Mouse (Mus musculus) erythroblast, adult 5-6 weeks (primary cell): ENCODE measurements around the gene Scin. TPM values are rescaled to one million over a fixed set of nuclear protein-coding genes. Genes with fewer than 3 reads are reported as not detected.

Experiments
- ATAC-seq: replicated peaks from 2 replicates; pipeline ENCODE4 v1.8.0; 2016; ENCODE audit warnings: moderate number of reproducible peaks, mild to moderate bottlenecking, moderate TSS enrichment, inconsistent platforms; ENCODE audit not compliant: poor library complexity, low FRiP score, severe bottlenecking
- total RNA-seq, 2 experiments: library from RNA; stranded (forward) in 1 of 2; stranded (reverse) in 1 of 2; fragments of 150-400 nt in 1 of 2; fragments of 200-764, 138-1000 nt in 1 of 2; gene quantifications; 2 replicates each; pipeline versions ENCODE4 v1.2.3 to v1.2.4; 2015 to 2017; ENCODE audit warnings: low replicate concordance in 2 of 2

The Scin gene
- total RNA-seq, 2 experiments from 2014 or later = 0.94 to 2.3 TPM

DNA sequence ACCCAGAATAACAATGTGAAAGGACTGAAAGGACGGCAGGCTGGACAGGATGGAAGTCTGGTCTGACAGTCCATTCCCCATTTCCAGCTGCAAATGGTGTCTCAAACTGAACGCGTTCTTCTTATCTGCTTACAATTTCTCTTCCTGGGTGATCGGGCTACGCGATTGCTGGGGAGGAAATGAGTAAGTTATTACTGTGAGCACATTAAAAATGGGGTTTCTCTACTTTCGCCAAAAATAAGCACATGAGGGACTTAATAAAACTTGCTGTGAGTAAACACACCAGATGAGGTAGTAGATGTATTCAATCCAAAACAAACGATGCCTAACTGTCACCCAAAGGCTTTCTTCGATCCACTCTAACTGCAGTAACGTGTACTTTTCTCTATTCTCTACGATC is 97.4 kb downstream of the Scin start:
- 0 out of 2 replicates have a peak, but pooled peaks have one; percentile 22 for ATAC-seq

GRCm38 (mm10) chr12:40035506-40035905 is 98.5 kb downstream of the Scin start:
- ATAC-seq = no peak

- no peak; the same call in 1 of the 2 replicates for ATAC-seq
Measured at GRCm38 (mm10) chr12:40029201-40029600, 104.8 kb downstream of the Scin start.

GRCm38 (mm10) chr12:40027846-40028245 is 106.2 kb downstream of the Scin start:
- peak; percentile 44; the same call in 1 of the 2 replicates for ATAC-seq

- ATAC-seq = peak; percentile 89
Measured at GRCm38 (mm10) chr12:40027444-40027843, 106.6 kb downstream of the Scin start.

- ATAC-seq = no peak
Measured at GRCm38 (mm10) chr12:40023918-40024317, 110.1 kb downstream of the Scin start.

DNA sequence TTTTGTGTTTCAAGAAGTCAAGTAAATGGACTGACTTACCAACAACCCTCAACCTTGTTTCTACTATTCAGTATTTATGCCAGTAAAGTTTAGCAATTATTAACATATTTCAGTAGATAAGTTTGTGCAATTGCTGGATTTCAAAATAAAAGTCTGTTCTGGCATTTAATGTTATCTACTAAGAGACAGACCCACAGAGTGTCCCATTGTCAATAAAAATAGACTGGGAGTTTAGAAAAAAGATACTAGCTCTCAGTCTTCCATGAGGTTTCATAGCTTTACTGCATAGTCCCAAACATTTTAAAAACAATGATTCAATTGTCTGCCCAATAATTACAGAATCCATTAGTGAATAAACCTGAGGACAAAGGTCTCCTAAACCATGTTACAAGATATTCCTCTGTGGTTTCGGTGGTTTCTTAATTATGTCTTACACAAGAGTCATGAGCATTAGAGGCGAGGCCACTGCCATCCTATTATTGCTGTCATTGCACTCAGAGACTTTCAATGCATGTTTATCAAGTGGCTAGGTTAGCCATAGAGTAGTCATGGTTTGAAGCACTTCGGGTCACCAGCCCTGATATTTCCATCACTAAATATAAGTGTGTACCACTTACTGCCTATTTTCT is 110.9 kb downstream of the Scin start:
- ATAC-seq = no peak

DNA sequence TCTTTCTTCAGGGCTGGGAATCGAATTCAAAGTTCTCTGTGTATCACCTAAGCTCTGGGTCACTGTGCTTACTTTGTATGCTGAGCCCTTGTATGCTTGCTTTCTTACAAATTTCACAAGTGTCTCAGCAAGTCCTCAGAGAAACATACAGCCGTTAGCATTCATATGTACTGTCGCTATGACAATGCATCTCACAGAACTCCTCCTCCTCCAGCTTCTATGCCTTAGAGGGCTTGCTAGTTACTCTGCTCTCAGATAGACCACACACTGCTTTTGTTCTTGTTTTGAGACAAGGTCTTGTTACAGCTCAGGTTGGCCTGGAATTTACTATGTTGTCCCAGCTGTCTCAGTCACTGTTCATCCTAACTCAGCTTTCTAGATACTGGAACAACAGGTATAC is 111.7 kb downstream of the Scin start:
- peak; percentile 56 for ATAC-seq

DNA sequence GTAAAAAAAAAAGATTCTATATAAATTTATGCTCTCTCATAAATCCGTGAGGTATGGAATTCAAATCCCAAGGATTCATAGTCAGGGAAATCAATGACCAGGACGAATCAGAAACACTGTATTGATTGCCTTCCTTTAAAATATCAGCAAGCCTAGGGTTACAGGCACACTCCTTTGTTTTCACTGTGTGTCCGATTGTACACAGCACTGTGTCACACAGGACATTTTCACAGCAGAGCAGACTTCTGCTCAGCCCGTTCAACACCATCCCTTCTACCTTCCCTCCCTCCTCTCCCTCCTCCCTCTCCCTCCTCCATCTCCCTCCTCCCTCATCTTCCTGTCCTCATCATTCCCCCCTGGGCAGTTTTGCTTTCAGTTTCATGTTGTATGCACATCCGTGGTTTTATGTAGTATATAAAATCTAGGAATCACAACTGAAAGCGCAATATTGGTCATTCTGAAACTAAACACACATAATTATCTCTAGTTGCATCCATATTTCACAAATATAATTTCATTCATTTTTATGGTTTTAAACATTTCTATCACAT is 116.0 kb downstream of the Scin start:
- no peak for ATAC-seq

- ATAC-seq = peak; percentile 74
Measured at GRCm38 (mm10) chr12:40016648-40017460, 117.2 kb downstream of the Scin start.

DNA sequence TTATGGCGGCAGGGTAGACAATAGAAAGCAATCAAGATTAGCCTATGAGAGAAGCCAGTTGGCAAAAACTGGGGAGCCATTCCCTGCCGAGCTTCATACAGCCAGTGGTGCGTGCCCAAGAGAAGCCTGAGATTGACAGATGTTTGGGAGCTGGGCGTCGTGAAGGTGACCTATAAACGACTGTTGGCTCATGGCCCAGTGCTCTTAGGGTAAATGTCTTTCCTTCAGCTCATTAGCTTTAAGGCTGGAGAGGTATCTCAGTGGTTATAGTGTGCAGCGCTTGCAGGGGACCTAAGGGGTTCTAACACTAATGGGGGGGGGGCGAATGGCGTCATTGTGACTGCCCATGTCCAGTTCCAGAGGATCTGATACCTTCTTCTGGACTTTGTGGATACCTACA is 118.0 kb downstream of the Scin start:
- ATAC-seq = no peak

DNA sequence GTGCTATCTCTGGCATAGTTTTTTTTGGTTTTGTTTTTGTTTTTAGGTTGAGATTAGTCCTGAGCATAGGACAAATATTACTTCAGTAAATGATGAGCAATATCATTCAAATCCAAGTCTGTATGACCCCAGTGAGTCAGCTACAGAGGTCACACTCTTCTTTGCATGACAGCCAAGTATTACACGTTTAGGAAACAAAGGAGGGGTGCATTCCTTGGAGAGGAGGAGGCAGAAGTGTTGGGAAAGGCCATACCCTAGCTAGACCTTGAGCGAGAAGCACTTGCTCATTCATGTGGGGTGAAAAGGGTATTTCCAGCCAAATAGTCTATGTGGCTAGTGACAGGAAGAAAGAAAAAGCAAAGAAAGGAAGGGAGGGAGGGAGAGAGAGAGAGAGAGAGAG is 124.2 kb downstream of the Scin start:
- ATAC-seq = no peak

Other genes starting within 250 kb of the Scin start
- gene Arl4a, start 96.2 kb downstream of the Scin start, total RNA-seq (2015; ENCODE audit: low replicate concordance) = 567 and 568 TPM in 2 replicates
- gene Arl4a, start 96.2 kb downstream of the Scin start, total RNA-seq (2017; ENCODE audit: low replicate concordance) = 331 and 428 TPM in 2 replicates
- gene Lsmem1, start 65.3 kb upstream of the Scin start, total RNA-seq (2015; ENCODE audit: low replicate concordance) = not detected in 2 replicates
- not detected in 2 replicates for gene Lsmem1, start 65.3 kb upstream of the Scin start, total RNA-seq (2017; ENCODE audit: low replicate concordance)
- gene Ifrd1, start 114.3 kb upstream of the Scin start, total RNA-seq (2015; ENCODE audit: low replicate concordance) = 11.7 and 90.9 TPM in 2 replicates
- gene Ifrd1, start 114.3 kb upstream of the Scin start, total RNA-seq (2017; ENCODE audit: low replicate concordance) = 15.4 and 19.7 TPM in 2 replicates